Mouse (Mus musculus) spleen, adult 2 months (tissue): ENCODE data around the gene Fam89a. TPM values are rescaled to one million over a fixed set of nuclear protein-coding genes. Genes with fewer than 3 reads are reported as not detected.

ENCODE experiments used
- DNase-seq, 2 experiments: peaks; one replicate each; pipeline versions ENCODE4 v3.0.0 to v3.0.0-alpha.2; 2012 to 2021; ENCODE audit warnings: low spot score in 2 of 2, low read depth in 1 of 2
- H3K27ac ChIP-seq: fragments of 200-500 bp; 2 replicates; pipeline ENCODE4 v1.5.1; 2012; ENCODE audit warnings: low read length, inconsistent platforms; ENCODE audit not compliant: insufficient read depth
- H3K27me3 ChIP-seq: fragments of 200-500 bp; 2 replicates; pipeline ENCODE4 v1.6.1; 2012; ENCODE audit warnings: mild to moderate bottlenecking, moderate library complexity, low read length, inconsistent platforms; ENCODE audit not compliant: control insufficient read depth, insufficient read depth
- H3K36me3 ChIP-seq: fragments of 200-500 bp; 2 replicates; pipeline ENCODE4 v1.6.1; 2012; ENCODE audit warnings: mild to moderate bottlenecking, low read length, inconsistent platforms; ENCODE audit not compliant: control insufficient read depth, insufficient read depth
- H3K4me1 ChIP-seq: fragments of 200-500 bp; 2 replicates; pipeline ENCODE4 v1.6.1; 2011; ENCODE audit warnings: inconsistent platforms; ENCODE audit not compliant: control insufficient read depth, insufficient read depth, insufficient read length
- H3K4me3 ChIP-seq: fragments of 200-500 bp; 2 replicates; pipeline ENCODE4 v1.5.1; 2011; ENCODE audit warnings: mild to moderate bottlenecking, inconsistent platforms; ENCODE audit not compliant: insufficient read depth, insufficient read length; ENCODE audit errors: extremely low read depth
- CTCF ChIP-seq: fragments of 200-500 bp; IDR thresholded peaks from 2 replicates; pipeline ENCODE4 v1.5.1; 2011; ENCODE audit warnings: mild to moderate bottlenecking, inconsistent platforms; ENCODE audit not compliant: insufficient read depth, insufficient read length, insufficient replicate concordance; ENCODE audit errors: extremely low read depth
- POLR2A ChIP-seq: fragments of 200-500 bp; IDR thresholded peaks from 2 replicates; pipeline ENCODE4 v1.6.1; 2011; ENCODE audit warnings: low read depth, low read length, inconsistent platforms
- WGBS: fragments of 180-500 bp; shearing (Covaris S2); methylation state at CpG from one replicate; pipeline ENCODE4 v1.1.7; 2018; 5-methylcytosine and 5-hydroxymethylcytosine counted together
- polyA plus RNA-seq: library from polyadenylated mRNA; depleted of rRNA; stranded (reverse); fragments of >200 nt; gene quantifications from 2 replicates; pipeline ENCODE4 v1.2.3, GENCODE M21; 2012; rRNA removed

Fam89a gene
- polyA plus RNA-seq, 1 experiment = 1.5 TPM

GRCm38 (mm10) chr8:124700271-124700670, 51.4 kb downstream of the Fam89a start:
- Histone ChIP-seq H3K4me3 (no peak overlapping the region), H3K27me3 (no peaks in the 10 kb centered on the region), H3K4me1 (peaks cover 27% of the 10 kb centered on the region; the same call in 1 of the 2 replicates), H3K27ac (peak overlapping the region; percentile 95), H3K36me3 (0 out of 2 replicates have a peak, but pooled peaks cover 6% of the 10 kb centered on the region)
- TF ChIP-seq POLR2A (no peak; the same call in 1 of the 2 replicates), CTCF (no peak)
- 58% methylated on average over 5 of the region's 5 CpGs for WGBS
- no peak for DNase-seq

GRCm38 (mm10) chr8:124695424-124696100, 56.1 kb downstream of the Fam89a start:
- no peaks in the 10 kb centered on the region for H3K27me3 ChIP-seq
- no peak overlapping the region for H3K27ac ChIP-seq
- TF ChIP-seq CTCF (no peak), POLR2A (no peak)
- H3K36me3 ChIP-seq = peaks cover 21% of the 10 kb centered on the region
- H3K4me1 ChIP-seq = peaks cover 13% of the 10 kb centered on the region; the same call in 1 of the 2 replicates
- 96% methylated on average over 22 of the region's 22 CpGs for WGBS
- DNase-seq = no peak
- H3K4me3 ChIP-seq = no peak overlapping the region

DNA sequence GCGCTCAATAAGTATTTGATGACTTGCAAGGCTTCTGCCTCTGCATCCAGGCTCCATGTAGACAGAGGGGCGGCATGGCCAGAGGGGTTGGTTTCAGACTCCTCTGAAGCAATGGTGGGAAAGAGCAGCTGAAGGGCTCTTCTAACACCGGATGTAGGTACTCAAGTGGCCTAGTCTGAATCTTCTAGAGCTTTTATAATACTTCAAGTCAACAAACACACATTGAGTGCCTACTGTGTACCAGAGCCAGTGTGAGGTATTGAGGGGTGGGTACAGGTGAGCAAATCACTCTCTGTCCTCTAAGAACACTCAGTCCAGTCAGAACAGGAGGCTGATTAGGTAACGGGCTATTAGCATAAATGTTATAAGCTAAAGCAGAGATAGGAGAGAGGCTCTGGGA, 59.9 kb downstream of the Fam89a start:
- Histone ChIP-seq H3K4me3 (no peak overlapping the region), H3K27me3 (no peaks in the 10 kb centered on the region), H3K27ac (no peak overlapping the region), H3K4me1 (no peaks in the 10 kb centered on the region), H3K36me3 (peaks cover 30% of the 10 kb centered on the region)
- whole genome bisulfite sequencing = 96% methylated on average over 4 of the region's 4 CpGs
- DNase-seq = no peak
- TF ChIP-seq CTCF (no peak), POLR2A (no peak)

Other genes with a start within 250 kb of the Fam89a start
- 15.1 and 16.0 TPM in 2 replicates for gene Cog2, start 231.1 kb downstream of the Fam89a start, polyA plus RNA-seq
- 0.27 and 0.89 TPM in 2 replicates for gene Agt, start 182.1 kb downstream of the Fam89a start, polyA plus RNA-seq
- gene Capn9, start 175.7 kb downstream of the Fam89a start, polyA plus RNA-seq = 0.07 and 0.18 TPM in 2 replicates
- gene 2310022B05Rik, start 88.5 kb downstream of the Fam89a start, polyA plus RNA-seq = 31.6 and 40.7 TPM in 2 replicates
- 18.5 and 21.1 TPM in 2 replicates for gene Ttc13, start 29.8 kb downstream of the Fam89a start, polyA plus RNA-seq
- 18.0 and 19.4 TPM in 2 replicates for gene Arv1, start 29.7 kb downstream of the Fam89a start, polyA plus RNA-seq
- 0.02 TPM in 1 of 2 replicates, not detected in the other for gene Trim67, start 41.3 kb upstream of the Fam89a start, polyA plus RNA-seq
- gene Gnpat, start 111.2 kb upstream of the Fam89a start, polyA plus RNA-seq = 36.0 and 42.5 TPM in 2 replicates
- gene 2810004N23Rik, start 111.3 kb upstream of the Fam89a start, polyA plus RNA-seq = 8.0 and 8.2 TPM in 2 replicates
- 6.5 and 10.5 TPM in 2 replicates for gene Exoc8, start 145.9 kb upstream of the Fam89a start, polyA plus RNA-seq
- gene Sprtn, start 146.1 kb upstream of the Fam89a start, polyA plus RNA-seq = 11.2 and 14.5 TPM in 2 replicates
- 12.1 and 15.2 TPM in 2 replicates for gene Egln1, start 197.5 kb upstream of the Fam89a start, polyA plus RNA-seq